Mouse (Mus musculus) gonadal fat pad, adult 2 months (tissue): Measurements from ENCODE around the gene Nr6a1. TPM values are rescaled to one million over a fixed set of nuclear protein-coding genes. Genes with fewer than 3 reads are reported as not detected.

Experiments
- DNase-seq: peaks from one replicate; pipeline ENCODE4 v3.0.0-alpha.2; 2012; ENCODE audit warnings: low read depth
- polyA plus RNA-seq: library from polyadenylated mRNA; depleted of rRNA; stranded (reverse); fragments of >200 nt; gene quantifications from 2 replicates; pipeline ENCODE4 v1.2.3, GENCODE M21; 2012

Nr6a1 gene
- polyA plus RNA-seq, 1 experiment: 6.8 TPM

- no peak for DNase-seq
These were observed 52.9 kb downstream of the Nr6a1 start for GRCm38 (mm10) chr2:38874544-38875108.

GRCm38 (mm10) chr2:38872730-38873129 is 54.8 kb downstream of the Nr6a1 start:
- no peak for DNase-seq

GRCm38 (mm10) chr2:38866711-38867110 is 60.8 kb downstream of the Nr6a1 start:
- peak; percentile 66 for DNase-seq

DNA sequence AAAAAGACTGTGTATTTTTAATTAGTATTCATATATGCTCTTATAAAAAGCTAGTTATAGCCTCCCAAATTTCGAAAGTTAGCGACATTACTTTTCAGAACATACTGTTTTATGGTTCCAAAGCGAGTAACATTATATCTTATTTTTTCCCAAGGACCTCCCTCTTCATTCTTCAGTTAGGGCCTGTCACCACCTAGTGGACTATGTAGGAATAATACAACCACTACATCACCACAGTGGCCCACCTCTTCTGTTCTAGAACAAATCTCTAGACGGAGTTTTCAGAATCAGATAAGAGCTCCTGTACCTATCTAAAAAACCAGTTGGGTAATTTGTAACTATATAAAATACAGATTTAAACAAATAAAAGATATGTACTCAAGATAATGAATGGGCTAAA is 63.5 kb downstream of the Nr6a1 start:
- no peak for DNase-seq

DNA sequence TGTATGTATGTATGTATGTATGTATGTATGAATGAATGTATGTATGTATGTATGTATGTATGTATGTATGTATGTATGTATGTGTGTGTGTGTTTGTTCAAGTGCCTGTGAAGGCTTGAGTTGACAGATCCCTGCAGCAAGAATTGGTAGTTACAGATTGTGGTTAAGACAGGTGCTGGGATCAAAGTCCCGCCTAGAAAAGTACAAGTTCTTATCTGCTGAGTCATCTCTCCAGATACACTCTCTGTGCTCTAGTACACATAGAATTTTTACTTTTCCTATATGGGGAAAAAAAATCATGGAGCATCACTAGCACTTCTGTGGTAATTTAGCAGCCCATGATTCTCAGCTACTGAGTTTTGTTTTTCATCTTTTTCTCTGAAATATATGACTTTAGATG is 75.7 kb downstream of the Nr6a1 start:
- no peak for DNase-seq

DNA sequence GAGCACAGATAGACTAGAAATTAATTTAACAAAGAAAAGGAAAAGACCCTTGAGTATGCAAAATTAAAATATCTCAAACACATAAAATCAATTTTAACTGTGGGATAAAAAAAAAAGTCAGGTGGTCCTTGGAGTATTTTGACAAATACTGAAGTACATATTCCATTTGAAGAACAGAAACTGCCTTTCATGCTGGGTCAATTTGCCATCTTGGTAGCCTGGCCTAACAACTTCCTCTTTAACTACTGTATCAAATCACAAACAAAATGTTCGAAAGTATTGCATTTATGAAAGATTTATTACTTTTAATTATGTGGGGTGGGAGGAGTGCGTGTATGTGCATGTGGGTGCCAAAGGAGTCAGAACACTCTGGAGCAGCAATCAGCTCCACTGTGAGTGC is 81.2 kb downstream of the Nr6a1 start:
- DNase-seq: no peak

GRCm38 (mm10) chr2:38835489-38835888 is 92.0 kb downstream of the Nr6a1 start:
- no peak for DNase-seq

DNA sequence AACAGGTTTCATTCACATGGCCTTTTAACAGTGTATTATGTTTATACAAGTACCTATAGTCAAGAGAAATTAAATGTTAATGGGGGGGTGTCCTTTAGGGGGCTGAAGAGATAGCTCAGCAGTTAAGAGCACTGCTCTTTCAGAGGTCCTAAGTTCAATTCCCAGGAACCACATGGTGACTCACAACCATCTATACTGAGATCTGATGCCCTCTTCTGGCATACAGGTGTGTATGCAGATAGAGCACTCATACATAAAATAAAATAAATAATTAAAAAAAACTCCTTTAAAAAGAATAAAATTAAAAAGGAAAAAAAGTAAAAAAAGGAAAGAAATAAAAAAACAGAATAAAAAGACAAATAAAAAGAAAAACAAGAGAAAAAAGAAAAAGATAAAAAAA is 95.5 kb downstream of the Nr6a1 start:
- DNase-seq: no peak

- DNase-seq: no peak
These were observed 98.0 kb downstream of the Nr6a1 start for GRCm38 (mm10) chr2:38829521-38829920.

DNA sequence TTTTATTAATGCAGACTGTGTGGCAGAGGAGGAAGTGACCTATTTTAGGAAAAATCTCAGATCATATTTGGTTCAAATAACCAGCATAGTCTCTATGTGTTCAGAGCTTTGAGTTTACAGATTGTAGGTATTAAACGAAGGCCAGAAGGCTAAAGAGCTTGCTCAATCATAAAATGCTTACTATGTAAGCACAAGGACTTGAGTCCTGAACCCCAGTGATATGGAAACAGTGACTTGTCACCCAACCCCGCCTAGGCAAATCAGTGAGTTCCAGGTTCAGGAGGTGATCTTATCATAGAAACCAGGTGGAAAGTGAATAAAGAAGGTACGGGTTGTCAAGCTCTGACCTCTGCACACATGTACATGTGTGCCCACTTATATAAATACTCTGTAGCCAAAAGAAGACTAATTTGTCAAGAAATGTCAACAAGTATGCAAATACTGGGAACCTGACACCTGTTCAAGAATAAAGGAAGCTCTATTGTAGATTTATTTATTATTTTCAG is 99.6 kb downstream of the Nr6a1 start:
- DNase-seq: no peak

- DNase-seq: no peak
These were observed 101.3 kb downstream of the Nr6a1 start for GRCm38 (mm10) chr2:38826189-38826588.

GRCm38 (mm10) chr2:38824791-38825768 is 102.4 kb downstream of the Nr6a1 start:
- DNase-seq: no peak

- DNase-seq: peak; percentile 45
These were observed 103.4 kb downstream of the Nr6a1 start for GRCm38 (mm10) chr2:38823912-38824583.

DNA sequence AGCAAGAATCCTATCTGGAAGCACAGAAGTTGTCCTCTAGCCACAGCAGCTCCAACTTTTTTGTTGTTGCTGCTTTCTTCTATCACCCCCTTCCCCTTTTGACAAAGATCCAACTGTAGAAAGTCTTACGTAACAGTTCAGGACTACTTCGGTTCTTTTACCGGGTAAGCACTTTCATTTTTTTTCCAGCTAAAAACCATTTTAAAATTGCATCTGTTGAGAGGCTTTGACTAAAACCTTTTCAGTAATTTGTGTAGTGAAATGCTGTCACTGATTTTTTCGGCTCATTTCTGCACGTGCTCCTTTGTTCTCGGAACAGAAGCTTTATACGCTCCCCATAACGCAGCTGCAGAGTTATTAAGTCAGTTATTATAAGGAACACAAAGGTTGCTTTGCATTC is 104.1 kb downstream of the Nr6a1 start:
- no peak for DNase-seq

DNA sequence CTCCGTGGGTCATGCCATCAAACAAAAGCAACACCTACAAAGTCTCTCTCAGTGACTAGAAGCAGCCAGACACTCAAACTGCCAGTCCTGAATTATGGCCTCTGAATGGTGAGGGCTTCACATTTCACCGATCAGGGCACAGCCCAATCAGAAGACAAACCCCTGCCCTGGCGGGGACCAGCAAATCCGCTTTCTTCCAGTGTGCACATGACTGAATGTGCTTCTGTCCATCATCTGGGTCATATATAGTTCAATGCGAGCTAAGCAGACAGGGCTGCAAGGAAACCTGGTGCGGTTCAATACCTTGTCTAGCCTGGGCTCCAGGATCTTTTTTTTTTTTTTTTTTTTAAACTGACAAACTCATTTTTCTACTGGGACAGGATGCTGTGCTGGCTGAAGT is 104.5 kb downstream of the Nr6a1 start:
- no peak for DNase-seq

- no peak for DNase-seq
These were observed 110.0 kb downstream of the Nr6a1 start for GRCm38 (mm10) chr2:38817487-38817886.

DNA sequence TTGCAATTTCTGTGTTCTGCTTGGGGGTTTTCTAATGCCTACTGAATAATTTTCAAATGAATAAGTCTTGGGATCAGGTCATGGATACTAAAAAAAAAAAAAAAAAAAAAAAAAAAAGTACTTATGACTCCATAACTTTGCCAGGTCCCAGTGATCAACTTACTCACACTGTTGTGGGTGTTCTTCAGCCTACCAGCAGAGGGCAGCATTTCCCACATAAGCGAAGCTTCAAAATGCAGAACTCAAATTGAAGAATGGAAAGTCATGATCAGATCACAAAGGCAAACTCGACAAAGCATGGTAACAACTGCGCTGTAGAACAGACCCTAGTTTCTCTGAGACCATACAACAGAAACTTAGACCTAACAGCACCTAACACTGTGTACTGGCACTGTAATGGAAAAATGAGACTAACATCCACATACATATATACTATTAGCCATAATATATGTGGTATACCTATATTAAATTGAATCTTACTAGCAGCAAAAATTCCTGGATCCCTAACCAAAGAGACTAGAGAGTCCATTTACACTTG is 130.3 kb downstream of the Nr6a1 start:
- peak; percentile 23 for DNase-seq

DNA sequence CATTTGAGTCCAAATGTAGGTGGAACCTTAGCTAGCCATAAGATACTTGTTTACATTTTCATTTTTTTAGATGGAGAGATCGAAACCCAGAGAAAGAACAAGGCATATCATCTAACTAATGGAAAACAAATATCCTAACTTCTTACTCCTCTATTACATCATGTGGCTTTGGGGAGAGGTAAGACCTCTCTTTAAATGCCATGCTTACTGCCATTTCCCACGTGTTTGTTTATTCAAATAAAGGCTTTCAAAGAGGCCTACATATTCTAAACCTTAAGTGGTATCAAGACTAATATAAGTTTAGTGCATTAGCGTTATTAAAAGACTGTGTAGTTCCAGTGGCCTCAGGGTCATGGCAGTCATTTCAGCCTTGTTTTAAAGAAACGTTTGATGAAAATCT is 140.2 kb downstream of the Nr6a1 start:
- DNase-seq: no peak

DNA sequence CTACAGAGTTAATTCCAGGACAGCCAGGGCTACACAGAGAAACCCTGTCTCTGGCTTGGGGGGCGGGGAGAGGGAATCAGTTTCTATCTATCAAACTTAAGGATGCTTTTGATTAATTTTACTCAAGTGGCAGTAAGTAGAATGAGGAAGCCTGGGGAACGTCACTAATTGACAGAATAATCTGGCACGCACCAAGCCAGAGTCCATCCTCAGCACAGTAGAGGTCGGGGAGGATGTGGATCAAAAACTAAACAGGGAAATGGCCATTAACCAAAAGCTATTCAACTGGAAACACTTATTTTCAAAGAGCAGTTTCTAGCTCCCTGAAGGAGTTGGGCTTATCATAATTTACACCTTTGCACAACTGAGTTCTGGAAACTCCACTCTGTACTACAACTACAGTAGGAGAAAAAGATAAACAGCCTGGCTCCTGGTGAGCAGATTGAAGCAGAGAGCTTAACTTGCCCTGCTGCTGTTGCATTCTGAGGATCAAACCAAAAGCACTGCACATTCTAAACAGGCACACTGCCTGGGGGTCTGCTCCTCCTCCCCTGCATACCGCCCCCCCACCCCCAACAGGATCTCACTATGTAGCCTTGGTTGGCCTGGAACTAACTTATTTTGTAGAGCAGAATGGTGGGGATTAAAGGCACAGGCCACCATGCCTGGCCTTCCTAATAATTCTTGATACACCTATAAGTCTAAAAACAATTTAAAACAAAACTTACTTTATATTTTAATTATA is 141.1 kb downstream of the Nr6a1 start:
- DNase-seq: no peak

GRCm38 (mm10) chr2:38785113-38785512 is 142.4 kb downstream of the Nr6a1 start:
- no peak for DNase-seq

DNA sequence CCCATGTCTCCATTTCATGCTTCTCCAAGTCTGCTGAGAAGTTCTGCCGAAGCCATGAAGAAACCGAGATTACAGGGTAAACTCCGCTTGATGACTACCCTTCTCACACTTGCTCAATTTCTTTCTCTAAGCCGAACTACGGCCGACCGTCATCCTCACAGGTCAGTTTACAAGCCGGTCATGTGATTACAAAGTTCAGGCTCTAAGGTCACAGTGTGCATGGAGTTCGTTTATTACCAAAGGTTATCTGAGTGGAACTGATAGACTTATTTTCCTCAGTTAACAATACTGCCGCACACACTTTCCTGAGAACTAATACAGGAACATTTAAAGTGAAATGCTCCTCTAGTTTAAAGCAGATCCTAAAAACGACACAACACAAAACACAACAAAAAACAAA is 143.1 kb downstream of the Nr6a1 start:
- DNase-seq: no peak

DNA sequence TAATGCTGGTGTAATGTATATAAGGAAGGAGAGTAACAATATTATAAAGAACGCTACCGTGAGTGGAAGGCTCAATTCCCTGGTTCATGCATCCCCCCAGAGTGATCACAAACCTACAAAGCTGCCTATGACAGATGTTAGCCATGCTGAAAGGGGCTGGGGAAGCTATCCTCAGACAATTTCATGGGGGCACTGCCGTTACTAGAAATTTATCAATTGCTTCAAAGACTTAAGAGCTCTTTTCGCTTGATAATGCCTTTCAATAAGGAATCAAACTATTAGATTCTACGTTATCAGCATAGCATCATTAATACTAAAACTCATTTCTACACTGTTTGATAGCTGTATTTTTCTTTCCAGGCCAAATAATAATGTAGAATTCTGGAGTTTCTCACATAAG is 144.1 kb downstream of the Nr6a1 start:
- no peak for DNase-seq
